Mouse (Mus musculus) gastrocnemius, adult 2 months (tissue): Measurements from ENCODE around the gene Gps2. TPM values are rescaled to one million over a fixed set of nuclear protein-coding genes. Genes with fewer than 3 reads are reported as not detected.

Experiments
- DNase-seq: peaks from one replicate; pipeline ENCODE4 v3.0.0; 2022
- H3K27ac ChIP-seq: fragments of 200-600 bp; 2 replicates; pipeline ENCODE4 v1.8.1; 2022; ENCODE audit warnings: mild to moderate bottlenecking
- H3K4me3 ChIP-seq: fragments of 200-600 bp; 2 replicates; pipeline ENCODE4 v1.8.1; 2022; ENCODE audit warnings: mild to moderate bottlenecking, moderate library complexity
- CTCF ChIP-seq: fragments of 200-600 bp; IDR thresholded peaks from 2 replicates; pipeline ENCODE4 v1.8.1; 2022; ENCODE audit warnings: antibody characterized with exemption, mild to moderate bottlenecking, moderate library complexity
- intact Hi-C: fragments of 180-260 bp; cut with DNase I; formaldehyde crosslinking; loops from one replicate; pipeline ENCODE4 v1.15.1; 2025
- microRNA-seq: library from miRNA; unstranded; fragments of <30 nt; microRNA quantifications from one replicate; pipeline ENCODE4 v1.2.0, GENCODE M21; 2021
- total RNA-seq, 2 experiments: library from RNA; stranded (reverse); gene quantifications; 2 replicates each; pipeline ENCODE4 v1.2.3; 2021

Gene Gps2
- total RNA-seq, 2 experiments from 2014 or later = 47.1 to 49.6 TPM

DNA sequence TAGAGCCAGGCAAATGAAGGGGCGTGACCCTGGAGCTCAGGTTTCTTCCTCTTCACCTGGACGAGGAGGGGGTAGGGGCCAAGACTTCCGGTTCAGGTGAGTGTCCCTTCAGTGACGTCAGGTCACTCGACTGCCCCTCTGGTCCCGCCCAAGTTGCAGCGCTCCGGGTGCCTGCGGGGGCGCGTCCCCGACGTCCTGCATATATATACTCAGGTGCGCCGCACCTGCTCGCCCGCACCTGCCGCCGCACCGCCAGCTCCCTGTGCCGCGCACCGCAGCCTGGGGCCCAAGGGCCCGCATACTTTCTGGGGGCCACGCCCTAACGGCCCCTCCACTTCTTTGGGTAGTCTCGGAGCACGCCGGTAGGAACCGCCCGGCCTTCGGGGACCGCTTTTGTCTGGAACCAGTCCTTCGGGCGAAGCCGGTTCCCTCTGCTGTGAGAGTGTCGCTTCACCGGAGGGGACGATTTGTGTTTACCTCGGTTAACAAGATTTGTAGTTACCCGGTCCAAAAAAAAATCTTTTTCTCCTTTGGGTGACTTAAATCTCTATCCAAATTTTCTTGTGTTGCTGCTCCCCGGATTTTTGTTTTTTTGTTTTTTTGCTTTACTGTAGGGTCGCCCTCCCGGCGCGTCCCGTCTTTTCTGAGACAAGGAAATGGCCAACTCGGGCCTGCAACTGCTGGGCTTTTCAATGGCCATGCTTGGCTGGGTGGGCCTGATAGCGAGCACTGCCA, 51.8 kb downstream of the Gps2 start:
- H3K4me3 ChIP-seq = peak overlapping the region; percentile 40
- H3K27ac ChIP-seq = no peak overlapping the region
- no peak for DNase-seq
- intact Hi-C loops = no loop called here
- no peak for TF ChIP-seq CTCF

Small RNAs within 50 kb of the gene (microRNA-seq; reads per million reads assigned to microRNA genes)
- gene Mir6924 = not detected

Other genes with a start within 250 kb of the Gps2 start
- 1 to 10 TPM; 1.7 to 3.2 TPM for gene Cd68, start 247.7 kb upstream of the Gps2 start, total RNA-seq
- gene Eif4a1, start 241.5 kb upstream of the Gps2 start, total RNA-seq = 10 to 100 TPM; 98.0 to 98.5 TPM
- gene Senp3, start 231.8 kb upstream of the Gps2 start, total RNA-seq = 10 to 100 TPM; 25.4 to 28.1 TPM
- 1 to 10 TPM in 1 of 2 experiments, under 1 TPM in 1; 0.64 to 1.1 TPM for gene Tnfsf13, start 228.1 kb upstream of the Gps2 start, total RNA-seq
- 10 to 100 TPM in 1 of 2 experiments, 1 to 10 TPM in 1; 6.5 to 10.6 TPM for gene Tnfsf12, start 218.0 kb upstream of the Gps2 start, total RNA-seq
- 1 to 10 TPM; 1.2 to 1.9 TPM for gene Tnfsfm13, start 217.8 kb upstream of the Gps2 start, total RNA-seq
- 10 to 100 TPM; 26.9 to 35.4 TPM for gene Polr2a, start 155.3 kb upstream of the Gps2 start, total RNA-seq
- not detected for gene Slc35g3, start 151.9 kb upstream of the Gps2 start, total RNA-seq
- 10 to 100 TPM; 29.3 to 35.9 TPM for gene Zbtb4, start 148.0 kb upstream of the Gps2 start, total RNA-seq
- gene Chrnb1, start 117.9 kb upstream of the Gps2 start, total RNA-seq = 10 to 100 TPM; 23.2 to 26.3 TPM
- gene Fgf11, start 112.0 kb upstream of the Gps2 start, total RNA-seq = 1 to 10 TPM; 3.9 to 4.7 TPM
- under 1 TPM; 0.20 to 0.41 TPM for gene Tmem102, start 108.3 kb upstream of the Gps2 start, total RNA-seq
- gene Gm39566, start 98.6 kb upstream of the Gps2 start, total RNA-seq = not detected
- not detected for gene Spem2, start 95.4 kb upstream of the Gps2 start, total RNA-seq
- gene Spem1, start 91.7 kb upstream of the Gps2 start, total RNA-seq = not detected
- gene Nlgn2, start 76.1 kb upstream of the Gps2 start, total RNA-seq = 1 to 10 TPM; 2.3 to 2.7 TPM
- 100 to 1,000 TPM; 144 to 165 TPM for gene Tmem256, start 75.4 kb upstream of the Gps2 start, total RNA-seq
- gene Plscr3, start 67.5 kb upstream of the Gps2 start, total RNA-seq = 10 to 100 TPM in 1 of 2 experiments, 1 to 10 TPM in 1; 9.6 to 13.0 TPM
- gene Tnk1, start 55.2 kb upstream of the Gps2 start, total RNA-seq = under 1 TPM in 1 of 2 experiments, not detected in 1; 0.11 TPM
- gene Tmem95, start 35.9 kb upstream of the Gps2 start, total RNA-seq = not detected
- gene Kctd11, start 32.5 kb upstream of the Gps2 start, total RNA-seq = 1 to 10 TPM; 1.3 to 1.7 TPM
- under 1 TPM in 1 of 2 experiments, not detected in 1; 0.08 TPM for gene Acap1, start 18.3 kb upstream of the Gps2 start, total RNA-seq
- under 1 TPM in 1 of 2 experiments, not detected in 1; 0.33 TPM for gene 2810408A11Rik, start 12.9 kb upstream of the Gps2 start, total RNA-seq
- 10 to 100 TPM; 25.2 to 33.5 TPM for gene Neurl4, start 12.8 kb upstream of the Gps2 start, total RNA-seq
- gene Eif5a, start 8.1 kb downstream of the Gps2 start, total RNA-seq = 100 to 1,000 TPM; 413 to 433 TPM
- gene Ybx2, start 21.9 kb downstream of the Gps2 start, total RNA-seq = 10 to 100 TPM in 1 of 2 experiments, 1 to 10 TPM in 1; 8.0 to 16.5 TPM
- 100 to 1,000 TPM; 494 to 503 TPM for gene Slc2a4, start 34.3 kb downstream of the Gps2 start, total RNA-seq
- not detected for gene Cldn7, start 50.9 kb downstream of the Gps2 start, total RNA-seq
- 100 to 1,000 TPM; 217 to 261 TPM for gene Ctdnep1, start 67.3 kb downstream of the Gps2 start, total RNA-seq
- 10 to 100 TPM; 33.0 to 45.2 TPM for gene Elp5, start 68.6 kb downstream of the Gps2 start, total RNA-seq
- 100 to 1,000 TPM; 194 to 232 TPM for gene Gabarap, start 77.3 kb downstream of the Gps2 start, total RNA-seq
- 10 to 100 TPM; 19.2 to 21.8 TPM for gene Phf23, start 81.9 kb downstream of the Gps2 start, total RNA-seq
- gene Dvl2, start 86.7 kb downstream of the Gps2 start, total RNA-seq = 1 to 10 TPM; 3.6 to 5.0 TPM
- 100 to 1,000 TPM; 266 to 502 TPM for gene Acadvl, start 101.5 kb downstream of the Gps2 start, total RNA-seq
- 1 to 10 TPM; 3.2 to 5.2 TPM for gene Dlg4, start 103.1 kb downstream of the Gps2 start, total RNA-seq
- not detected for gene Asgr1, start 140.2 kb downstream of the Gps2 start, total RNA-seq
- gene Asgr2, start 178.8 kb downstream of the Gps2 start, total RNA-seq = under 1 TPM; 0.22 to 0.31 TPM
- 1 to 10 TPM in 1 of 2 experiments, under 1 TPM in 1; 0.94 to 3.3 TPM for gene Mgl2, start 216.4 kb downstream of the Gps2 start, total RNA-seq
- 1 to 10 TPM; 2.1 to 2.7 TPM for gene Clec10a, start 242.3 kb downstream of the Gps2 start, total RNA-seq